Mouse (Mus musculus): ENCODE results near the gene Gm3005. TPM values are rescaled to one million over a fixed set of nuclear protein-coding genes. Genes with fewer than 3 reads are reported as not detected.
"Not testable (repeated sequence)": the region's sequence is repeated elsewhere in the genome, so short reads cannot be mapped to it uniquely, and the experiment has no call there.

Gene Gm3005
- total RNA-seq (2021) = 10 to 100 TPM in 1 of 2 experiments, 1 to 10 TPM in 1; 8.2 to 13.0 TPM

- intact Hi-C loops (cut with DNase I); DNase-seq: not testable (repeated sequence)
Measured at GRCm38 (mm10) chr14:3427803-3428202, at the start of gene Gm3005. Gene Gm3005 (plus strand): TSS chr14:3428103.

GRCm38 (mm10) chr14:3394793-3395192 is 33.1 kb upstream of the Gm3005 start, which contains the start of gene Gm10413:
Gene Gm10413 (plus strand): TSS chr14:3395093.
- DNase-seq; intact Hi-C loops (cut with DNase I): not testable (repeated sequence)

DNA sequence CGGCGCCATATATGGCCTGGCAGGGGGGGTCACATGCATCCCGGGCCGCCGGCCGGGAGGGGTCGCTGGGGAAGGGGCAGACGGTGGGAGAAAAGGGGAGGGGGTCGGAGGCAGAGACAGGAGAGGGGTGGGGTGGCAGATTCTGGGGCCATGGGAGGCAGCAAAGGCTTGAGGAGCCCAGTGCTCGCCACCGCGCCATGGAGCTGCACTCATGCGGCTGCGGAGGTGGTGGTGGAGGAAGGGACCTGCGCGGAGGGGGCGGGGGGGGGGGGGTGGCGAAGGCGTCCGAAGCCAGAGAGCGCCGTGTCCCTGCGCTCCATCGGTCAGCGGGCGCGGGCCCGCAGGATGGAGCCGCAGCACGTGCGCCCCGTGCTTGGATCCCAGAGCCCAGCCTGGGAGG is 15.6 kb upstream of the Gm3005 start, which contains the start of gene Gm10409:
Gene Gm10409 (plus strand): TSS at position 301 of the 400 bp plus-strand sequence.
- intact Hi-C loops (cut with DNase I); DNase-seq: not testable (repeated sequence)

DNA sequence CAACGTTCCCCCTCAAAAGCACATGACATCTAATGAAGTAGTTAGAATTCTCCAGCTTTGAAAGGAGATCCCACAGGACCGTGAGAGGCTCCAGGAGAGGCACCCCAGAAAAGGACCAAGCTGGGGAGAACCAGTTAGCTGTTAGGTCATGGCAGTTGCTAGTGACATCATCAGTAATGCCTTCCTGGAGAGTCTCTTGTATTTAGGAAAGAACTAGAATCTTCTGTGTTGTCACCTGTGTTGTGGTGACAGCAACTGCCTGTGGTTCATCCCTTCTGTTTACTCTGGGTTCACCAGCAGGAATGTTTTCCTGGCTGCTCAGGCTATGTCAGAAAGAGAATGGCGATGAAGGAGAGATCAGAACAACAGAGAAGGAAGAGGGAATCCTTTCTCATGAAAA is 21.2 kb downstream of the Gm3005 start, which contains the start of gene Gm10408:
Gene Gm10408 (plus strand): TSS at position 301 of the 400 bp plus-strand sequence.
- intact Hi-C loops (cut with DNase I); DNase-seq: not testable (repeated sequence)

- intact Hi-C loops (cut with DNase I); DNase-seq: not testable (repeated sequence)
Measured at GRCm38 (mm10) chr14:3634212-3634611, 206.3 kb downstream of the Gm3005 start, which contains the start of gene Gm3012. Gene Gm3012 (plus strand): TSS chr14:3634512.

Other genes with a start within 250 kb of the Gm3005 start
- gene Gm5795, start 239.8 kb upstream of the Gm3005 start, total RNA-seq (2021) = under 1 TPM in 1 of 2 experiments, not detected in 1; 0.74 TPM
- 10 to 100 TPM; 10.3 to 13.5 TPM for gene D830030K20Rik, start 219.6 kb upstream of the Gm3005 start, total RNA-seq (2021)
- gene Gm2956, start 95.5 kb upstream of the Gm3005 start, total RNA-seq (2021) = 1 to 10 TPM; 1.7 to 1.8 TPM
- not detected for gene Gm10413, start 33.0 kb upstream of the Gm3005 start, total RNA-seq (2021)
- gene Gm10409, start 15.5 kb upstream of the Gm3005 start, total RNA-seq (2021) = 10 to 100 TPM; 18.6 to 18.8 TPM
- gene Gm10408, start 21.3 kb downstream of the Gm3005 start, total RNA-seq (2021) = not detected
- not detected for gene Gm3012, start 206.4 kb downstream of the Gm3005 start, total RNA-seq (2021)
- gene Gm3020, start 223.9 kb downstream of the Gm3005 start, total RNA-seq (2021) = 10 to 100 TPM; 18.6 to 18.8 TPM

All from left cerebral cortex, postnatal 4 days (tissue).